Mouse (Mus musculus) forebrain, embryonic 11.5 days (tissue): ENCODE results near the gene Mafb. TPM values are rescaled to one million over a fixed set of nuclear protein-coding genes. Genes with fewer than 3 reads are reported as not detected.
A peak's percentile ranks its signal among the peaks of the same experiment; 100 is the strongest.

ENCODE experiments used
- ATAC-seq: fragments of 200-750 bp; cut with Nextera tagmentation; replicated peaks from 2 replicates; pipeline ENCODE4 v1.8.0; 2017; ENCODE audit warnings: moderate TSS enrichment; ENCODE audit not compliant: low FRiP score
- DNase-seq: peaks from one replicate; pipeline ENCODE4 v3.0.0-alpha.2; 2017; ENCODE audit warnings: low spot score
- H3K27ac ChIP-seq: fragments of 300-500 bp; sonication (generic); 2 replicates; pipeline ENCODE4 v1.5.1; 2014; ENCODE audit warnings: low read depth, low read length
- H3K27me3 ChIP-seq: fragments of 300-500 bp; sonication (generic); 2 replicates; pipeline ENCODE4 v1.6.1; 2014; ENCODE audit warnings: mild to moderate bottlenecking, low read length, mixed read lengths; ENCODE audit not compliant: control insufficient read depth, insufficient read depth
- H3K36me3 ChIP-seq: fragments of 300-500 bp; sonication (generic); 2 replicates; pipeline ENCODE4 v1.6.1; 2014; ENCODE audit warnings: mild to moderate bottlenecking, low read length, moderate library complexity, mixed read lengths; ENCODE audit not compliant: control insufficient read depth, insufficient read depth
- H3K4me1 ChIP-seq: fragments of 300-500 bp; sonication (generic); replicated peaks from 2 replicates; pipeline ENCODE4 v1.6.1; 2014; ENCODE audit warnings: low read length, mixed read lengths; ENCODE audit not compliant: control insufficient read depth, insufficient read depth
- H3K4me2 ChIP-seq: fragments of 300-500 bp; sonication (generic); 2 replicates; pipeline ENCODE4 v1.6.1; 2014; ENCODE audit warnings: low read depth, mild to moderate bottlenecking, low read length, moderate library complexity, mixed read lengths; ENCODE audit not compliant: severe bottlenecking
- H3K4me3 ChIP-seq: fragments of 300-500 bp; sonication (generic); 2 replicates; pipeline ENCODE4 v1.5.1; 2014; ENCODE audit warnings: low read depth, low read length
- H3K9ac ChIP-seq: fragments of 300-500 bp; sonication (generic); 2 replicates; pipeline ENCODE4 v1.6.1; 2014; ENCODE audit warnings: low read length
- H3K9me3 ChIP-seq: fragments of 300-500 bp; sonication (generic); 2 replicates; pipeline ENCODE4 v1.6.1; 2016; ENCODE audit warnings: low read length, mixed read lengths; ENCODE audit not compliant: control insufficient read depth
- WGBS: fragments of 180-500 bp; shearing (Covaris S2); extraction: QIAGEN DNeasy Blood & Tissue Kit; methylation state at CpG from one replicate; pipeline ENCODE4 v1.1.7; 2014; 5-methylcytosine and 5-hydroxymethylcytosine counted together
- polyA plus RNA-seq: library from polyadenylated mRNA; unstranded; fragments of >200 nt; fragmentation: Nextera tagmentation; extraction: Ambion mirVana; gene quantifications from 2 replicates; pipeline ENCODE4 v1.2.1, GENCODE M21; 2014

The Mafb gene
- polyA plus RNA-seq, 1 experiment from 2014 or later: 5.3 TPM

DNA sequence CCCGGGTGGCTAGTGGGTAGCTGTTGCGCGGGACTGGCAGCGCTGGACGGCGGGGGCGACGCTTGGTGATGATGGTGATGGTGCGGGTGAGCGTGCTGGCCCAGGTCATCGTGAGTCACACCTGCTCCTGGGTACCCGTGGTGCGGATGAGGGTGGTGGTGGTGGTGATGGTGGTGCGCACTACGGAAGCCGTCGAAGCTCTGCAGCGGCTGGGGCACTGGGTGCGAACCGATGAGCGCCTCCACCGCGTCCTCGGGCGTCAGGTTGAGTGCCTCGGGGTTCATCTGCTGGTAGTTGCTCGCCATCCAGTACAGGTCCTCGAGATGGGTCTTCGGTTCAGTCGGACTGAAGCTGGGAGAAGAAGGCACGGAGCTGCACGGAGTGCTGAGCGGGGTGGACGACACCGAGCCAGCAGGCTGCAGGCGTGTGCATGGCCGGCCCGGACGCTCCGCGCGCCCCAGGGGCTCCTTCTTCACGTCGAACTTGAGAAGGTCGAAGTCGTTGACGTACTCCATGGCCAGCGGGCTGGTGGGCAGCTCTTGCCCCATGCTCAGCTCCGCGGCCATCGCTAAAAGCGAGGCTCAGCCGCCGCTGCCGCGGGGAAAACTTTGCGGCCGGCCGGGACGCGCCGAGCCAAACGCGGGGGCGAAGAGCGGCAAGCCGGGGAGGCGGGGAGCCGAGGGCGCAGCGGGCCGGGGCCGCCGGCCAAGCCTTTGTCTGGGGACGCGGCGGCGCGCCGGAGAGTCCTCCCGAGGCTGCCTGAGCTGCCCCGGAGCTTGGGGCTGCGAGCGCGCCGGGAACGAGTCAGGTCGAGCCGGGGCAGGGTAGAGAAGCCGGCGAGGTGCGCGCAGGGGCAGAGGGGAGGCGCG lies 520 bp downstream of the Mafb start:
- ATAC-seq (no peak; the same call in none of the 2 replicates), DNase-seq (peak; percentile 80)
- H3K4me2 ChIP-seq: peak overlapping the region; percentile 97
- H3K36me3 ChIP-seq: no peaks in the 10 kb centered on the region
- WGBS: 1% methylated on average over 91 of the region's 95 CpGs
- H3K4me1 ChIP-seq: peaks cover 14% of the 10 kb centered on the region
- peaks cover 73% of the 10 kb centered on the region for H3K27me3 ChIP-seq
- H3K27ac ChIP-seq: peak overlapping the region; percentile 55
- H3K9me3 ChIP-seq: no peaks in the 10 kb centered on the region
- peak overlapping the region; percentile 77 for H3K9ac ChIP-seq
- peak overlapping the region; percentile 54 for H3K4me3 ChIP-seq

GRCm38 (mm10) chr2:160365107-160365911 lies 1.6 kb downstream of the Mafb start:
- DNase-seq: peak; percentile 77
- peaks cover 17% of the 10 kb centered on the region for H3K4me1 ChIP-seq
- ATAC-seq: no peak

DNA sequence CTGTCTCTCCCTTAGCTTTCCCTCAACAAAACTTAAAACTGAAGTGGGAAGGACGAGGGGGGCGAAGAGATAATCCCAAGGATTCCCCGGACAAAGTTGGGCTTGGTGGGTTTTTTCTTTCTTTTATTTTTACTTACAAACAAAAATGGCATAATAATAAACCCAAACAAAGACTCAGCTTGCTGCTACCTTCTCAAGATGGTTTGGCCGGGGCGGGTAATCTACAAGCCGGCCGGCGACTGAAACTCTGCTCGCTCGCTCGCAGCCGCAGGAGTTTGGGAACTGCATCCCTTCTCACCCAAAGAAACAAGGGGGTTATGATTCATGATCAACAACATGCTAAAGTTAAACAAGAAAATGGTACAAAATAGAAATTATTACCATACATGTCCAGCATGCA lies 2.2 kb downstream of the Mafb start:
- H3K4me1 ChIP-seq: peaks cover 16% of the 10 kb centered on the region
- DNase-seq: no peak
- no peaks in the 10 kb centered on the region for H3K36me3 ChIP-seq
- H3K27me3 ChIP-seq: peaks cover 71% of the 10 kb centered on the region
- H3K4me2 ChIP-seq: peak overlapping the region; percentile 97; the same call in 1 of the 2 replicates
- H3K27ac ChIP-seq: no peak overlapping the region
- under 1% methylated on average over 12 of the region's 12 CpGs for WGBS
- no peak overlapping the region for H3K9ac ChIP-seq
- H3K9me3 ChIP-seq: no peaks in the 10 kb centered on the region
- ATAC-seq: no peak
- peak overlapping the region; percentile 54 for H3K4me3 ChIP-seq

More at GRCm38 (mm10) chr2:160365107-160365911, 1.6 kb downstream of the Mafb start:
- H3K4me2 ChIP-seq: peak overlapping the region; percentile 97
- peaks cover 71% of the 10 kb centered on the region for H3K27me3 ChIP-seq
- H3K36me3 ChIP-seq: no peaks in the 10 kb centered on the region
- no peaks in the 10 kb centered on the region for H3K9me3 ChIP-seq
- peak overlapping the region; percentile 23; the same call in 1 of the 2 replicates for H3K9ac ChIP-seq
- H3K27ac ChIP-seq: no peak overlapping the region
- under 1% methylated on average over 50 of the region's 50 CpGs for WGBS
- peak overlapping the region; percentile 54 for H3K4me3 ChIP-seq

- Histone ChIP-seq H3K4me3 (no peak overlapping the region), H3K4me1 (peaks cover 15% of the 10 kb centered on the region), H3K36me3 (no peaks in the 10 kb centered on the region), H3K9ac (no peak overlapping the region), H3K27me3 (peaks cover 70% of the 10 kb centered on the region), H3K27ac (no peak overlapping the region), H3K4me2 (peak overlapping the region; percentile 97; the same call in 1 of the 2 replicates), H3K9me3 (no peaks in the 10 kb centered on the region)
- DNase-seq (no peak), ATAC-seq (no peak)
- 0% methylated on average over 9 of the region's 9 CpGs for WGBS
Observed at GRCm38 (mm10) chr2:160364128-160364650, 2.7 kb downstream of the Mafb start.

GRCm38 (mm10) chr2:160363201-160363600 lies 3.7 kb downstream of the Mafb start:
- no peak for DNase-seq

DNA sequence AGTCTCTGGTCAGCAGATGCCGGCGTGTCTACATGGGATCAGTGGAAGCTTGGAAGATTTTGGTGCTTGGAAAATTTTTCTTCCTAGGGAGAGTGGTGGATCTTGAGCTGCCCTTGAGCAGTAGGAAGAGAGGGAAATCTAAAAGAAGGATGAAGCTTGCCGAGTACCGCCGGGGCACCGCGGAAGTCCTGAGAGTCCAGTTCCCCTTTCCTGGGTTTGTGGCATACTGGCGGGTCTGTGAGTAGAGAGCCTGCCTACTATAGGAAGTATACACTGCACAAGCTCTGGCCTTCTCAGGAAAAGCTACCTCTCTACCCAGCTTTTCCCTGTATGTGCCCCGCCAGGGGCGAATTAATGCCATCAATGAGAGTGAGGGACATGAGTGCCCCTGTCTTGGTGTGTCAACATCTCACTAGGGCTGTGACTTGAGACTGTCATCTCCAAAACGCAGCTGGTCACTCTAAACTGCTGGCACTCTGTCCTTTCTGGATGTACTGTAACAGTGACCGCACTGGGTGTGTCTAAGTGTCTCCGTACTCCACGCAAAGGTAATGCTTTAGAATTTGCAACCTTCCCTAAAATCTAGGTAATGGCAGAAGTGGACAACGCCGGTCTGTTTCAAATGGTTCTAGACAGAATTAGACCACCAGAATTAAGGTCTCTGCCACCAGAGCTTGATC lies 5.3 kb downstream of the Mafb start:
- WGBS: 3% methylated on average over 16 of the region's 16 CpGs
- Histone ChIP-seq H3K9me3 (no peaks in the 10 kb centered on the region), H3K27ac (no peak overlapping the region), H3K9ac (no peak overlapping the region), H3K27me3 (peaks cover 69% of the 10 kb centered on the region), H3K36me3 (no peaks in the 10 kb centered on the region), H3K4me3 (no peak overlapping the region), H3K4me2 (no peak overlapping the region), H3K4me1 (peaks cover 11% of the 10 kb centered on the region; the same call in 1 of the 2 replicates)
- no peak for ATAC-seq
- DNase-seq: no peak

More at GRCm38 (mm10) chr2:160363201-160363600, 3.7 kb downstream of the Mafb start:
- H3K9ac ChIP-seq: no peak overlapping the region
- no peaks in the 10 kb centered on the region for H3K36me3 ChIP-seq
- no peak for ATAC-seq
- no peak overlapping the region for H3K27ac ChIP-seq
- no peak overlapping the region for H3K4me2 ChIP-seq
- no peak overlapping the region for H3K4me3 ChIP-seq
- WGBS: under 1% methylated on average over 4 of the region's 4 CpGs
- peaks cover 12% of the 10 kb centered on the region for H3K4me1 ChIP-seq
- no peaks in the 10 kb centered on the region for H3K9me3 ChIP-seq
- H3K27me3 ChIP-seq: peaks cover 68% of the 10 kb centered on the region

DNA sequence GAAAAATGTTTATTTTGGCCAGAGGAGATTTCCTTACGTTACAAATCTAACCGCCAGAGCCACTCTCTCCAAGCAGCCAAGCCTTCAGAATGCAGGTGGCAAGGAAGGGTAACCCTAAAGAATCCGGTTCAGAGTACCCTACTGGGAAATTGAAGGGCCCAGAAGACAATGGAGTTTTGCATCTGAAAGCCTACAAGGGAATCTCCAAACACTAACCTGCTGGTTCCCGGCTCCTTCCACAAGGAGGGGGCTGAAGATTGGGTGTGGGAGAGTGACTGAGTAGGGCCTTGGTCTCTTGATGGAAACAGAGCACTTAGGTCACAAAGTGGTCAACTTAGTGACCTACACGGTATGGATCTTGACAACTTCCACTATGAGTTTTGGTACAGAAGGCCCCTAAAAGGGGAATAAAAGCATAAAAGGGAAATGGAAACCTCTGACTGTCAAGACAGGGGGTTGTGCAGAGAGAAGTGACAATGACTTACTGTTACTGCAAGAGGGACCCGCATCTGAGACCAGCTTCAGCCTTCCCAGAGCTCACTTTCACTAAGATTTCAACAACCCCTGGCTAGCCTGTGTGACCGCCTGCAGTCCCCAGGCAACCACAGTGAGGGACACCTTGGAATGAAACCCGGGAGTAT lies 6.5 kb downstream of the Mafb start:
- WGBS: 2% methylated on average over 8 of the region's 8 CpGs
- no peak for DNase-seq
- H3K4me3 ChIP-seq: no peak overlapping the region

More for the DNA sequence above, 6.5 kb downstream of the Mafb start:
- Histone ChIP-seq H3K4me2 (no peak overlapping the region), H3K27me3 (peaks cover 57% of the 10 kb centered on the region), H3K9ac (no peak overlapping the region), H3K9me3 (no peaks in the 10 kb centered on the region), H3K36me3 (no peaks in the 10 kb centered on the region), H3K4me1 (peaks cover 7% of the 10 kb centered on the region; the same call in 1 of the 2 replicates), H3K27ac (no peak overlapping the region)
- no peak for ATAC-seq
